In genomic region chr3:104373907-104374306, GRCm38 (mm10) we compare ENCODE assay signal across 25 mouse cellular contexts.
DNase-seq lines count a peak whose midpoint lies in the region; ATAC-seq and TF ChIP-seq lines count a peak whose summit lies in the region.
"Had no signal": no experiment of that assay in that cellular context is flagged by ENCODE, and none has a peak within 500 bp of the region (broad histone marks: within the 10 kb centered on the region; RNA-seq: fewer than 3 reads in every experiment).

No protein-coding gene starts in this region.

- no peaks in the 10 kb centered on the region for H3K27me3 ChIP-seq in heart, embryonic 11.5 days (ENCODE audit: control insufficient read depth, insufficient read depth, low read length)
- no peaks in the 10 kb centered on the region for H3K27me3 ChIP-seq in heart, postnatal 0 days (ENCODE audit: control insufficient read depth, insufficient read depth, low read length)
- H3K27me3 ChIP-seq: embryonic facial prominence, embryonic 13.5 days; forebrain, embryonic 13.5 days; liver, embryonic 13.5 days; midbrain, embryonic 12.5 days; stomach, embryonic 15.5 days had no signal

- no peak overlapping the region for H3K4me2 ChIP-seq in heart, embryonic 11.5 days
- no peak overlapping the region for H3K4me2 ChIP-seq in heart, postnatal 0 days (ENCODE audit: low read depth, low read length)
- H3K4me2 ChIP-seq: embryonic facial prominence, embryonic 13.5 days; forebrain, embryonic 13.5 days; liver, embryonic 13.5 days; lung, embryonic 14.5 days; midbrain, embryonic 12.5 days; stomach, embryonic 15.5 days had no signal

- H3K4me1 ChIP-seq in heart, embryonic 11.5 days (ENCODE audit: control insufficient read depth, insufficient read depth, low read length): peaks cover 21% of the 10 kb centered on the region
- H3K4me1 ChIP-seq in heart, postnatal 0 days (ENCODE audit: control insufficient read depth, insufficient read depth): peaks cover 14% of the 10 kb centered on the region
- H3K4me1 ChIP-seq: forebrain, embryonic 13.5 days; liver, embryonic 13.5 days; midbrain, embryonic 12.5 days; stomach, embryonic 15.5 days had no signal

- H3K36me3 ChIP-seq in heart, embryonic 11.5 days (ENCODE audit: control insufficient read depth, insufficient read depth, low read length): no peaks in the 10 kb centered on the region
- no peaks in the 10 kb centered on the region for H3K36me3 ChIP-seq in heart, postnatal 0 days (replicated peaks; ENCODE audit: control insufficient read depth, insufficient read depth, low read length)
- H3K36me3 ChIP-seq: embryonic facial prominence, embryonic 13.5 days; liver, embryonic 13.5 days; midbrain, embryonic 12.5 days; stomach, embryonic 15.5 days had no signal

- H3K27ac ChIP-seq in heart, embryonic 11.5 days (ENCODE audit: low read depth, low read length): peak overlapping the region; percentile 74
- H3K27ac ChIP-seq in heart, postnatal 0 days (ENCODE audit: low read depth): peak overlapping the region; percentile 88
- H3K27ac ChIP-seq: embryonic facial prominence, embryonic 13.5 days; forebrain, embryonic 13.5 days; gastrocnemius, adult 2 months; hindbrain, postnatal 0 days; liver, embryonic 13.5 days; midbrain, embryonic 12.5 days; stomach, embryonic 15.5 days had no signal

- TF ChIP-seq CTCF in heart, postnatal 0 days (IDR thresholded peaks at IDR 0.05; ENCODE audit: low read depth): no peak

- DNase-seq in heart, adult 18-20 months: peak; percentile 36 to 45
- DNase-seq in heart, adult 8-10 months (ENCODE audit: low spot score): no peak
- peak; percentile 30 for DNase-seq in R1 (ENCODE audit: low read depth, low spot score)
- DNase-seq in heart, postnatal 0 days (ENCODE audit: low spot score): peak; percentile 84
- DNase-seq in neural tube, embryonic 10.5 days (ENCODE audit: extremely low spot score, low spot score): no peak
- DNase-seq in cerebellum, postnatal 36 days: no peak
- no peak for DNase-seq in adrenal gland, postnatal 14 days
- DNase-seq: adrenal gland, postnatal 36 days; cerebellum, adult 11 months; cerebellum, postnatal 25 days; embryo, embryonic 11 days; gastrocnemius, adult 2 months; kidney, adult 11 months; kidney, postnatal 4 days; liver, embryonic 13.5 days; lung, embryonic 14.5 days; thymus, postnatal 36 days had no signal

- 24% methylated on average over 8 of the region's 8 CpGs for WGBS in heart, embryonic 11.5 days (ENCODE audit: insufficient replicate concordance)
- 16% methylated on average over 8 of the region's 8 CpGs for WGBS in heart, postnatal 0 days

- H3K9me3 ChIP-seq in heart, embryonic 11.5 days (replicated peaks; ENCODE audit: control insufficient read depth, low read length): no peaks in the 10 kb centered on the region
- H3K9me3 ChIP-seq in heart, postnatal 0 days (replicated peaks; ENCODE audit: control insufficient read depth, low read length): no peaks in the 10 kb centered on the region
- H3K9me3 ChIP-seq: embryonic facial prominence, embryonic 13.5 days; forebrain, embryonic 13.5 days; liver, embryonic 13.5 days; midbrain, embryonic 12.5 days; stomach, embryonic 15.5 days had no signal

- no peak overlapping the region for H3K9ac ChIP-seq in heart, embryonic 11.5 days (ENCODE audit: low read depth, low read length)
- peak overlapping the region; percentile 0; the same call in 1 of the 2 replicates for H3K9ac ChIP-seq in heart, postnatal 0 days (replicated peaks; ENCODE audit: low read depth, low read length)
- H3K9ac ChIP-seq: embryonic facial prominence, embryonic 13.5 days; forebrain, embryonic 13.5 days; liver, embryonic 13.5 days; lung, embryonic 14.5 days; midbrain, embryonic 12.5 days; stomach, embryonic 15.5 days had no signal

- peak; percentile 49; the same call in 1 of the 2 replicates for ATAC-seq in heart, embryonic 11.5 days (replicated peaks; ENCODE audit: insufficient number of reproducible peaks, low FRiP score, low TSS enrichment)
- ATAC-seq in heart, postnatal 0 days (ENCODE audit: insufficient read depth, low read depth): peak; percentile 62
- ATAC-seq: CD4-positive, CD25-positive, alpha-beta regulatory T cell, adult 4 months; forebrain, embryonic 13.5 days; hindbrain, postnatal 0 days had no signal

- no peak overlapping the region for H3K4me3 ChIP-seq in heart, embryonic 11.5 days (ENCODE audit: low read depth, low read length)
- no peak overlapping the region for H3K4me3 ChIP-seq in heart, postnatal 0 days (ENCODE audit: low read depth, low read length)
- H3K4me3 ChIP-seq: embryonic facial prominence, embryonic 13.5 days; erythroblast, embryonic 14.5 days; forebrain, embryonic 13.5 days; gastrocnemius, adult 2 months; liver, embryonic 13.5 days; midbrain, embryonic 12.5 days; stomach, embryonic 15.5 days had no signal

- TF ChIP-seq EP300 in heart, postnatal 0 days (IDR thresholded peaks at IDR 0.05; ENCODE audit: low read depth): no peak

Comparison
In these comparisons a context has a peak if more than half of its experiments do, and no peak if none do; other contexts are left out.
1. DNase-seq: peak in heart, adult 18-20 months (2 of 2), R1 (single experiment) and heart, postnatal 0 days (single experiment); none in heart, adult 8-10 months (single experiment), neural tube, embryonic 10.5 days (single experiment), cerebellum, postnatal 36 days (0 of 2) and adrenal gland, postnatal 14 days (single experiment).